Mouse (Mus musculus) small intestine, adult 2 months (tissue): ENCODE measurements at regions not wholly inside any gene's neighbourhood (a gene's known extent, or its start where the extent isn't known, plus 50 kb on each side); places are given as distances from the start of the nearest gene placed in this dataset.

Experiments
- CTCF ChIP-seq: fragments of 200-500 bp; IDR thresholded peaks from 2 replicates; pipeline ENCODE4 v1.5.1; 2012; ENCODE audit warnings: low read depth, mild to moderate bottlenecking, control low read depth, inconsistent platforms, low read length, moderate library complexity, mixed read lengths; ENCODE audit not compliant: insufficient replicate concordance, insufficient read length; ENCODE audit errors: extremely low read depth
- POLR2A ChIP-seq: fragments of 200-500 bp; IDR thresholded peaks from 2 replicates; pipeline ENCODE4 v1.6.1; 2012; ENCODE audit warnings: low read depth, mild to moderate bottlenecking, control low read depth, inconsistent platforms, low read length, moderate library complexity

DNA sequence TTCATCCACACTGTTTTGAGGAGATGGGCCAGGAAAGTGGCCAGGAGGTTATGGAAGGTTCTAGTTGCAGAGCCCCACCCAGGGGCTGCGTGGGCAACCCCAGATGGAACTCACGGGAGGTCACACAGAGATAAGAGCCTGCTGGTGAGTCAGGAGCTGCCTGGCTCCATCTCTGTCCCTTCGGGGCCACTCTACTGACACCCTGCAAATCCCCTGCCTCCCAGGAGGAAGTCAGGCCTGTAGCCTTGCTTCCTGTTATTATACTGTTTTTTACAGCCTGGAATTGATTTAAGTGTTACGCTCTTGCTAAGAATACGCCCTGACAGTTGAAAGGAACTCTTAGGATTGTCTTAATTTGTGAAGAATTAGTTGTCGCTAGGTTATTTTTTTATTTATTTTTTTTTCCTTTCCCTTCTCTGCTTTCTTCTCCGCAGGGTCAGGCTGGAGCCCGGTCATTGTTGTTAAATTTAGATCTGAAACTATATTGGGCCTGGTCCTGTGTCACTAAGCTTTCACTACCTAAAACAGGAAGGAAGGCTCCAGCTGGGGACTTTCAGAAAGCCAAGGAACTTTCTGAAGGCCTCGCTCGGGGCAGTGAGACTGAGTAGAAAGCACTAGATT lies 497.9 kb downstream of the Med13l start:
- no peak for TF ChIP-seq CTCF
- TF ChIP-seq POLR2A = no peak
